Mouse (Mus musculus) adrenal gland, postnatal 4 days (tissue): ENCODE measurements at regions not wholly inside any gene's neighbourhood (a gene's known extent, or its start where the extent isn't known, plus 50 kb on each side); places are given as distances from the start of the nearest gene placed in this dataset.

ENCODE experiments used
- DNase-seq, 2 experiments: peaks; one replicate each; pipeline ENCODE4 v3.0.0; 2021 to 2022; ENCODE audit warnings: low spot score in 2 of 2, mixed read lengths in 2 of 2

- no peak for DNase-seq
These were observed 85.0 kb downstream of the Bach1 start for GRCm38 (mm10) chr16:87783561-87784304.

- no peak for DNase-seq
These were observed 85.8 kb downstream of the Bach1 start for GRCm38 (mm10) chr16:87784405-87784994.

- no peak for DNase-seq
These were observed 90.8 kb downstream of the Bach1 start for GRCm38 (mm10) chr16:87789539-87789938.

- no peak for DNase-seq
These were observed 91.2 kb downstream of the Bach1 start for GRCm38 (mm10) chr16:87789957-87790356.

- DNase-seq, result no peak
These were observed 97.9 kb downstream of the Bach1 start for GRCm38 (mm10) chr16:87796514-87797248.

GRCm38 (mm10) chr16:87802317-87802716 lies 103.6 kb downstream of the Bach1 start:
- DNase-seq, result no peak

- DNase-seq, result no peak
These were observed 118.8 kb downstream of the Bach1 start for GRCm38 (mm10) chr16:87817590-87817989.

- no peak for DNase-seq
These were observed 135.6 kb downstream of the Bach1 start for GRCm38 (mm10) chr16:87834296-87834695.

GRCm38 (mm10) chr16:87840949-87841546 lies 142.3 kb downstream of the Bach1 start:
- peak; percentile 33 to 35 for DNase-seq
